ENCODE assay signal across 24 mouse cellular contexts in genomic region chr19:45299768-45300167, GRCm38 (mm10).
DNase-seq lines count a peak whose midpoint lies in the region; ATAC-seq lines count a peak whose summit lies in the region.
"Had no signal": no experiment of that assay in that cellular context is flagged by ENCODE, and none has a peak within 500 bp of the region (broad histone marks: within the 10 kb centered on the region; RNA-seq: fewer than 3 reads in every experiment).

No protein-coding gene starts in this region.

- no peaks in the 10 kb centered on the region for H3K36me3 ChIP-seq in heart, embryonic 15.5 days
- no peaks in the 10 kb centered on the region for H3K36me3 ChIP-seq in neural tube, embryonic 13.5 days
- no peaks in the 10 kb centered on the region for H3K36me3 ChIP-seq in hindbrain, embryonic 14.5 days (replicated peaks; ENCODE audit: control insufficient read depth, insufficient read depth)
- H3K36me3 ChIP-seq: embryonic facial prominence, embryonic 13.5 days; forebrain, embryonic 12.5 days; kidney, embryonic 15.5 days; limb, embryonic 15.5 days; midbrain, embryonic 12.5 days had no signal

- no peak for DNase-seq in heart, adult 9 months (ENCODE audit: low spot score in 2 of 2)
- DNase-seq in neural tube, embryonic 10.5 days (ENCODE audit: extremely low spot score, low spot score) = no peak
- DNase-seq in hindbrain, embryonic 14.5 days (ENCODE audit: low spot score) = no peak
- no peak for DNase-seq in adrenal gland, postnatal 14 days
- DNase-seq in adrenal gland, adult 8-10 months = no peak
- DNase-seq: cerebellum, adult 11-12 months; cerebellum, postnatal 10 days; gastrocnemius, postnatal 25 days; kidney, adult 11 months; kidney, postnatal 36 days; left cerebral cortex, postnatal 4 days; lung, embryonic 14.5 days; right cerebral cortex, postnatal 14 days; thymus, adult 2 months had no signal

- ATAC-seq in heart, embryonic 15.5 days (replicated peaks; ENCODE audit: insufficient number of reproducible peaks, insufficient read depth, low FRiP score, low read depth) = no peak
- no peak for ATAC-seq in neural tube, embryonic 13.5 days (ENCODE audit: low read depth)
- no peak for ATAC-seq in hindbrain, embryonic 14.5 days (ENCODE audit: low FRiP score)

- WGBS in heart, embryonic 15.5 days = 16% methylated on average over 5 of the region's 5 CpGs
- 28% methylated on average over 5 of the region's 5 CpGs for WGBS in neural tube, embryonic 13.5 days
- 19% methylated on average over 5 of the region's 5 CpGs for WGBS in hindbrain, embryonic 14.5 days

- no peak overlapping the region for H3K9ac ChIP-seq in heart, embryonic 15.5 days
- H3K9ac ChIP-seq in neural tube, embryonic 13.5 days = no peak overlapping the region
- no peak overlapping the region for H3K9ac ChIP-seq in hindbrain, embryonic 14.5 days
- H3K9ac ChIP-seq: embryonic facial prominence, embryonic 13.5 days; forebrain, embryonic 12.5 days; kidney, embryonic 15.5 days; limb, embryonic 15.5 days; liver, embryonic 14.5 days; lung, embryonic 14.5 days; midbrain, embryonic 12.5 days had no signal

- H3K27ac ChIP-seq in heart, embryonic 15.5 days = peak overlapping the region; percentile 67
- peak overlapping the region; percentile 100 for H3K27ac ChIP-seq in neural tube, embryonic 13.5 days (replicated peaks)
- peak overlapping the region; percentile 98 for H3K27ac ChIP-seq in hindbrain, embryonic 14.5 days
- H3K27ac ChIP-seq: embryonic facial prominence, embryonic 13.5 days; forebrain, embryonic 12.5 days; kidney, embryonic 15.5 days; limb, embryonic 15.5 days; liver, embryonic 14.5 days; midbrain, embryonic 12.5 days; stomach, postnatal 0 days had no signal

- H3K4me1 ChIP-seq in heart, embryonic 15.5 days (replicated peaks) = peaks cover 42% of the 10 kb centered on the region
- peaks cover 64% of the 10 kb centered on the region for H3K4me1 ChIP-seq in neural tube, embryonic 13.5 days (replicated peaks)
- H3K4me1 ChIP-seq in hindbrain, embryonic 14.5 days (replicated peaks; ENCODE audit: control insufficient read depth, insufficient read depth, low read length) = peaks cover 40% of the 10 kb centered on the region

- no peaks in the 10 kb centered on the region for H3K9me3 ChIP-seq in heart, embryonic 15.5 days (replicated peaks)
- H3K9me3 ChIP-seq in neural tube, embryonic 13.5 days = no peaks in the 10 kb centered on the region
- no peaks in the 10 kb centered on the region for H3K9me3 ChIP-seq in hindbrain, embryonic 14.5 days (ENCODE audit: control insufficient read depth, low read length)
- H3K9me3 ChIP-seq: embryonic facial prominence, embryonic 13.5 days; forebrain, embryonic 12.5 days; kidney, embryonic 15.5 days; limb, embryonic 15.5 days; midbrain, embryonic 12.5 days had no signal

- H3K27me3 ChIP-seq in heart, embryonic 15.5 days = peaks cover 57% of the 10 kb centered on the region
- peaks cover 21% of the 10 kb centered on the region for H3K27me3 ChIP-seq in neural tube, embryonic 13.5 days
- peaks cover 38% of the 10 kb centered on the region for H3K27me3 ChIP-seq in hindbrain, embryonic 14.5 days (ENCODE audit: control insufficient read depth, insufficient read depth, low read length)

- no peak overlapping the region for H3K4me2 ChIP-seq in heart, embryonic 15.5 days
- H3K4me2 ChIP-seq in neural tube, embryonic 13.5 days = no peak overlapping the region
- no peak overlapping the region for H3K4me2 ChIP-seq in hindbrain, embryonic 14.5 days (replicated peaks)
- H3K4me2 ChIP-seq: forebrain, embryonic 12.5 days; limb, embryonic 15.5 days; lung, embryonic 14.5 days had no signal

- H3K4me3 ChIP-seq in heart, embryonic 15.5 days = no peak overlapping the region
- H3K4me3 ChIP-seq in neural tube, embryonic 13.5 days = no peak overlapping the region
- H3K4me3 ChIP-seq in hindbrain, embryonic 14.5 days (replicated peaks; ENCODE audit: low read length) = no peak overlapping the region
- H3K4me3 ChIP-seq: embryonic facial prominence, embryonic 13.5 days; erythroblast, embryonic 14.5 days; forebrain, embryonic 12.5 days; kidney, embryonic 15.5 days; limb, embryonic 15.5 days; midbrain, embryonic 12.5 days had no signal
